Mouse (Mus musculus) retina, postnatal 7 days (tissue): ENCODE results near the gene Traf6.
"Not testable (repeated sequence)": the region's sequence is repeated elsewhere in the genome, so short reads cannot be mapped to it uniquely, and the experiment has no call there.

Source experiments
- DNase-seq: peaks from one replicate; pipeline ENCODE4 v3.0.0-alpha.2; 2012; ENCODE audit warnings: low read depth, low spot score

The Traf6 gene

GRCm38 (mm10) chr2:101693577-101694215 lies 15.5 kb downstream of the Traf6 start:
- DNase-seq = peak; percentile 17

- DNase-seq = no peak
These were observed 17.4 kb downstream of the Traf6 start for GRCm38 (mm10) chr2:101695584-101695983.

GRCm38 (mm10) chr2:101699284-101699683 lies 21.1 kb downstream of the Traf6 start:
- DNase-seq = no peak

DNA sequence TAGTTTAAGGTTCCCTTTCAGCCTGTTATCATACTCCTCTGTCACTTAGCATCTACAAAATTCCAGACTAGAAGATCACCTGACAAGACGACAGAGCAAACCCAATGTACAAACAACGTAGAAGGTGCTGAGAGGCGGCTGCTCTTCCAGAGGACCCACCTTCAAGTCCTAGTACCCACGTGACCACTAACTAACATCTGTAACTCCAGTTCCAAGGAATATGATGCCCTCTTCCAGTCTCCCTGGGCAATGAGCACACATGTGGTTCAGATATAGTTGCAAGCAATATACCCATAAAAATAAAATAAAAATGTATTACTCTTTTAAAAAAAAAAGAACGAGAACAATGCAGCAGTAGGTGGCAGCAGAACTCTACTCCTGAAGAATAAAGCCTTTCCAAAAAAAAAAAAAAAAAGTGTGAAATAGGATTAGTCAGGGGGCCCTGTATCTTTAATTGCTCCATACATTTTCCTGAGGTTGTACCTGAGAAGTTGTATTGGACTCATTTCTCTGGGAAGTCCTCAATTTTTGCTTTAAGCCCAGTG lies 27.8 kb downstream of the Traf6 start:
- DNase-seq = peak; percentile 20

DNA sequence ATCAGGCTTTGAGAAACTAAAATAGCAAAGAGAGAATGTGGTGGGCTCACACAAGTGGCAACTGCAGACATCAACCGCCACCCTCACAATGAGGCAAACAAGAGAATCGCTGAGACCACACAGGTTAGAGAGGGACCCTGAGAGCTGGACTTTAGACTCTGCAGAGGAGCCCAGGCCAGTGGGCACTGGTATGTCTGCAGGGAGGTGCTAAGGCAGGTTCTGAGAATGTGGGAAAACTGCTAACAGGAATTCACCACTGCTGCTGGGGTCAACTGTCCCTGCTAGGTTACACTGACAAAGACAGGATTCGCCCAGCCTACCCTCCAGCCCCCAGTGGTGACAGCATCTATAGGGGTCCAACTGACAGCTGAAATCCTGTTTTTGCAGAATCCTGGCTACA lies 33.4 kb downstream of the Traf6 start:
- no peak for DNase-seq

GRCm38 (mm10) chr2:101715650-101716323 lies 37.6 kb downstream of the Traf6 start:
- DNase-seq = no peak

DNA sequence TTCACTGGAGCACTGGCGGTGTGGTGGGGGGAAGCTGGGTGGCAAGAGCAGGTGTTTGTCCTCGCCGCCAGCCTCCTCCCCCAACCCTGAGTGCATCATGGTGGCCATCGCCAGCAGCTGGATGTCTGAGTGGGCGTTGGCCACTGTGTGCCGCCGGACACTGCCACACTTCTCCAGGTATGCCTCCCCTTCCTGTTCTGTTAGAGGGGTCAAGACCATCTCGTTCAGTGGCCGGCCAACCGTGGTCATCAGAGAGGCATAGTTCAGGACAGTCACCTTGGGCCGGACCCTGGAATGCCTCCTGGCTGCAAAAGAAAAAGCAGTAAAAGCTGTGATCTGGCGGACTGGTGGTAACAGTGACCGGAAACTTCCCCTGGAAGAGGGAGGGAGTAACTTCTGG lies 38.9 kb downstream of the Traf6 start:
- no peak for DNase-seq

DNA sequence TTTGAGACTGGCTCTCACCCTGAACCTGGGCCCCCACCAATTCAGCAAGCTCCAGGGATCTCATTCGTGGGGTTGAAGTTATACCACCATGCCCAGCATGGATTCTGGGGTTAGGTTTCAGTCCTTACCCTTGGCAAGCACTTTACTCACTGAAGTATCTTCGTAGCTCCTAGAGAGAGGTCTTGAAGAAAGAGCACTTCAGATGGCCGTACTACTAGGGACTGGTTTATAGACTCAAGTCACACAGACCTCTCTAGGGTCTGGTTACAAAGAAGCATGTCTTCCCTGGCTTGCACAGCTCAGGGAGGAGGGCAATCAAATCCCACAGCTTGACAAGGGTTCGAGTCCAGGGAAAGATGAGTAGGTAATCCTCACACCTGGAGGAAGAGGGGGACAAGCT lies 43.6 kb downstream of the Traf6 start:
- DNase-seq = no peak

GRCm38 (mm10) chr2:101722370-101723332 lies 44.4 kb downstream of the Traf6 start:
- DNase-seq = no peak

DNA sequence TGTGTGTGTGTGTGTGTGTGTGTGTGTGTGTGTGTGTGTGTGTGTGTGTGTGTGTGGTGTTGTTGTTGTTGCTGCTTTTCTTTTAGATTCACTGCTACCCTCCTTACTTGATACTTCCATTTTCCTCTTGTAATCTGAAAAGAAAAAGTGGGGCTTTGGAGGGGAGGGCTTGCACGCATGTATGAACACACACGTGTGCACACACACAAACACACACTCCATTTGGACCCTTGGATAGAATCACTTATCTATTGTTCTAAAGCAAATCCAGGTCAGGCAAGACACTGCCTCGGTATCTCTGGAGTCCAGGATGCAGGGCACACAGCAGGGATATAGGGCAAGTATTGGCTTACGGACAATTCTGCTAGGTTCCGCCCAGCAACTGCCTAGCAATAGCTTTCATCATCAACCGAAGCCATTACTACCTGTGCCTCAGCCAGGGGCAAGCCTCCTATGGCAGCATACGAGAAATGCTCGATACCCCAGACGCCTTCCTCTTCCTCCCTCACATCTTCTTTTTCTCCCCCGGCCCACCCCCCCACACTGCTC lies 45.2 kb downstream of the Traf6 start:
- no peak for DNase-seq

DNA sequence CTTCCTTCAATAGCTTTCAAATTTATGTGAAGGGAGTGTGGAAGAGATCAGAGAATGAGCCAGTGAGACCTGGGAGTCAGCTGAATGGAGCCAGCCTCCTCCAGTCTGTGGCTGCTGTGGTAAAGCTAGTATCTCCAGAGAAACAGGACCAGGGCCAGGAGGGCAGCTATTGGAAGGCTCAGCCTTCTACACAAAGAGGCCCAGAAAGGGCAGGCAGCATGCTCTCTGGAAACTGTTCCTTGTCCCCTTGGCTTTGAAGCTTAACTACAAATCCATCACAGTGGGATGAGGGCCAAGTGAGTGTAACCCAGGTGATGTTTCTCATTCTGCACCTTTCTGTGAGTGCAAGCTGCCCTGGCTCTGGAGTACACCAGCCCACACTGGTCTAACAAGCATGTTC lies 49.6 kb downstream of the Traf6 start:
- no peak for DNase-seq

DNA sequence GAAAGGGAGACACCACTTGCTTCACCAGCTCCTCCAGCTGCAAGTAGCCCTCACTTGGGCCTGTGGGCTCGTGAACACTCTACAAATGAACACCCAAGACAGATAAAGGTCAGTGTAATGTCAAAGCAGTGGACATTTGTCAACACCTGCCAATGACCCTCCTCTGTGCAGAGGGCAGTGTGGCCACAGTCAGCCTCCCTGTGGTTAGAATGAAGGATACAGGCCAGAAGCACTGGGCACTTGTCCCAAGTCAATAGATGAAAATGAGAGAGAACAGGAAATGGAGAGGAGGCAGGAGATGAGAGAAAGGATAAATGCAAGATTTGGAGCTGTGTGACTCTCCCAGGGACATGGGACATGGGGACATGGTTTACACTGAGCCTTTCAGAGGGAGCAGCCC lies 51.2 kb downstream of the Traf6 start:
- no peak for DNase-seq

DNA sequence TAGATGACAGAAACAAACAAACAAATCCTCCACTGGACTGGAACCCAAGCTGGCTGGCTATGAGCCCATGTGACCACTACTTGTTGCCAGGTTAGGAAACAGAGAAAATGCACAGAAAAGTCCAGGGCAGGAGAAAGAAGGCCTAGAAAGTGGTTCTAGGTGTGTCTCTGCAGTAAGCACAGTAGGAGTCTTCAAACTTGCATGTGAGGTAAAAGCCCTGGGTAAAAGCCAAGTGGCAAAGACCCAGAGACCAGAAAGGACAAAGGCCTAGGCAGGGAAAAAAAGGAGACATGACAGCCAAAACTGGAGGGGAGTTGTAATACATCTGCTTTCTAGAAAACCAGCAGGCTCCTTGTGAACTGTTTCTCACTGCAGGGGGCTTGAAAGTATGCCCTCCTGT lies 52.7 kb downstream of the Traf6 start:
- DNase-seq = no peak

- DNase-seq = no peak
These were observed 54.6 kb downstream of the Traf6 start for GRCm38 (mm10) chr2:101732777-101733210.

- DNase-seq = no peak
These were observed 55.3 kb downstream of the Traf6 start for GRCm38 (mm10) chr2:101733564-101733963.

- no peak for DNase-seq
These were observed 61.7 kb downstream of the Traf6 start for GRCm38 (mm10) chr2:101739914-101740313.

- DNase-seq = no peak
These were observed 63.4 kb downstream of the Traf6 start for GRCm38 (mm10) chr2:101741653-101742052.

DNA sequence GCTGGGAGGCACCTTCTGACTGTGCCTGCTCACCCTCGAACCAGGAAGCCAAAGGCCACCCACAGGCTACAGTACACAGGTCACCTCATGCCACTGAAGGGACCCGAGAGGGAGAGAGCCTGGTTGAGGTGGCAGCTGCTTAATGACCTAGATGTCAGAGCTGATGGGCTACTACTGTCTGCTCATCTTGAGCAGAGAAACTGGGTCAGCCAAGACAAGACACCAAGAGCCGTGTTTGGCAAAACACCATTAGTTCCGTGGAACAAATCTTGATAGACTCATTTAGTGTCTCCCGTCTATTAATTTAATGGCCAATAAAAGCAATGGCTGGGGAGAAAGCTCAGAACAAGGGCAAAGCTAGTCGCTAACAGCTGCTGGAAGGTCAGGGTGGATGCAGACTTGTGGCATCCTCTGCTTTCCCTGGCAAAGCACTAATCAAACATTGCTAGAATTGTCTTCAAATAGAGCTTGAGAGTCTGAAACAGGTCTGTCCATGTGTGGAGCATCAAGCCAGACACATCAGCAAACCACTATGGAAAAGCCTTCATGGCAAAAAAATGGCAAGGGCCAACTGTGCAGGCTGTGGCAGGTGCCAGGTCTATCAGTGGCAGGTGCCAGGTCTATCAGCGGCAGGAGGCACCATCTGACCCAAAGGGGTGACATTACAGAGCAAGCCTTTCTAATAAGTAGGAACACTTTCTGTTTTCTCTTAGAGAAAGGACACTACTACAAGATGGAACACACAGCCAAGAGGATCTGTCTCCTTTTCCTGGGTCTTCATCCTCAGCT lies 64.0 kb downstream of the Traf6 start:
- DNase-seq = peak; percentile 19

GRCm38 (mm10) chr2:101745656-101746055 lies 67.4 kb downstream of the Traf6 start:
- not testable (repeated sequence) for DNase-seq

- no peak for DNase-seq
These were observed 68.3 kb downstream of the Traf6 start for GRCm38 (mm10) chr2:101746537-101746936.
